Mouse (Mus musculus) frontal cortex, adult (tissue): ENCODE results near the gene Mnat1.
A peak's percentile ranks its signal among the peaks of the same experiment; 100 is the strongest.
"Not testable (repeated sequence)": the region's sequence is repeated elsewhere in the genome, so short reads cannot be mapped to it uniquely, and the experiment has no call there.

Experiments used
- ATAC-seq: cut with Nextera tagmentation; 2 replicates; pipeline ENCODE4 v1.9.2; 2017; ENCODE audit warnings: mild to moderate bottlenecking, moderate library complexity, mixed read lengths; ENCODE audit not compliant: low TSS enrichment

The Mnat1 gene

DNA sequence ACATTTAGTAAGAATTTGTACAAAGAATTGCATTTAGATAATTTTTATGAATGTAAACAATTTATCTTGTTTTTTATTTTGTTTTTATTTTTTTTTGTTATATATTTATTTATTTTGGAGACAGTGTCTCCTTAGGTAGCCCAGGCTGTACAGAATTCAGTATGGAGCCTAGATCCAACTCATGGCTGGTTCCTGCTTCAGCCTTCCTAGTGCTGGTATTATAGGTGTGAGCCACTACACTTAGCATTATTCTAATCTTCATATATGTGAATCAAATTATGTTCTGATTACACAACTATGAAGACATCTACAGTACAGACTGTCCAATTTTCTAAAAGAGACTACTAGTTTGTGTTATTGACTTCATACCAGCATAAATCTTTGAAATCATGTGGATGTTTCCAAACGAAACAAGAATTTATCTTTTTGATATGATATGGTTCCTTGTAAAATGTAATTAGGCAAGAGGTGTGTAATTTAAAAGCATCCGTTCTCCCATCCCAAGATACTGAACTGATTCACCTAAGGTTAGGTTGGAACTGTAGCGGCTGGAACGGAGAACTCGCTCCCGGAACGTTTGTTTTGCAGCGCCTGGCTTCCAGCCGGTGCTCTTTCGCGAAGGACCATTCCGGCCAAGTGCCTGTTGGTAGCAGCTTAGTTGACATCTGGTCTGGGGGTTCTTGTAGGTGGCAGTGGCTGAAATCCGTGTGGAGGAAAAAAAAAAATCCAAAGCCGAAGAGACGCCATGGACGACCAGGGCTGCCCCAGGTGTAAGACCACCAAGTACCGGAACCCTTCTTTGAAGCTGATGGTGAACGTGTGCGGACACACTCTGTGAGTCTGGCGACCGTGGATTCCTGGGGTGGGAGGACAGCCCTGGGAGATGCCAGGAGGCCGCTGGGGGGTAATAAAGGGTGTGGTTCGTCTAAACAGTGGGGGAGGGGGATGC, at the start of gene Mnat1:
TSS of gene Mnat1 (plus strand) at position 625 of the 949 bp plus-strand sequence.
- peak; percentile 97 for ATAC-seq

DNA sequence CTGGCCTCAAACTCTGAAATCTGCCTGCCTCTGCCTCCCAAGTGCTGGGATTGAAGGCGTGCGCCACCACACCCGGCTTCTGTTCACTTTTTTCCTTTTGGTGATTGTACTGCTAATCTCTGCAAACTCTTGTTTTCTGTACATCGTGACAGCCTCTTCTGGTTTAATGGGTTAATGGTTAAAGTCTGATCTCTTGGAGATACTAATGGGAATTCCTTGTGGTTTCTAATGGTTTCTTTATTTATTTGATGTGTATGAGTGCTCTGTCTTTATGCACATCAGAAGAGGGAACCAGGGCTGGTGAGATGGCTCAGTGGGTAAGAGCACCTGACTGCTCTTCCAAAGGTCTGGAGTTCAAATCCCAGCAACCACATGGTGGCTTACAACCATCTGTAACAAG, 41.7 kb upstream of the Mnat1 start:
- not testable (repeated sequence) for ATAC-seq

DNA sequence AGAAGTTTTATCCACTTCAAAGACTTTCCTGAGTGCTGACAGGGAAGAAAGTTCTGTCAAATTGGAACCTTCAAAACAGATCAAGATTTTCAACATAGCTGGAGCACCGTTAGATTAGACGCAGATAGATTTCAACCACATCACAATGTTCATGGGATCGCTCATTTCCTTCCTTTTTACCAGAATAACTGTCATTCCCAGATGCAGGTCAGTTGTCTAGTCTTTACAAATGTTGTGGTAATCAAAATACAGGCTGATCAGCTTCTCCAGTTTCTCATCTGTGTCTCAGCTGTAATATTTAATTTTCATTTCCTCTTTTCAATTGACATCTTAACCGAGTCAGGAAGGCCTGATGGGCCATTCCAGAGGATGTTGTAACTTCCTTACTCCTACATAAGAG, 39.7 kb upstream of the Mnat1 start:
- ATAC-seq: no peak

DNA sequence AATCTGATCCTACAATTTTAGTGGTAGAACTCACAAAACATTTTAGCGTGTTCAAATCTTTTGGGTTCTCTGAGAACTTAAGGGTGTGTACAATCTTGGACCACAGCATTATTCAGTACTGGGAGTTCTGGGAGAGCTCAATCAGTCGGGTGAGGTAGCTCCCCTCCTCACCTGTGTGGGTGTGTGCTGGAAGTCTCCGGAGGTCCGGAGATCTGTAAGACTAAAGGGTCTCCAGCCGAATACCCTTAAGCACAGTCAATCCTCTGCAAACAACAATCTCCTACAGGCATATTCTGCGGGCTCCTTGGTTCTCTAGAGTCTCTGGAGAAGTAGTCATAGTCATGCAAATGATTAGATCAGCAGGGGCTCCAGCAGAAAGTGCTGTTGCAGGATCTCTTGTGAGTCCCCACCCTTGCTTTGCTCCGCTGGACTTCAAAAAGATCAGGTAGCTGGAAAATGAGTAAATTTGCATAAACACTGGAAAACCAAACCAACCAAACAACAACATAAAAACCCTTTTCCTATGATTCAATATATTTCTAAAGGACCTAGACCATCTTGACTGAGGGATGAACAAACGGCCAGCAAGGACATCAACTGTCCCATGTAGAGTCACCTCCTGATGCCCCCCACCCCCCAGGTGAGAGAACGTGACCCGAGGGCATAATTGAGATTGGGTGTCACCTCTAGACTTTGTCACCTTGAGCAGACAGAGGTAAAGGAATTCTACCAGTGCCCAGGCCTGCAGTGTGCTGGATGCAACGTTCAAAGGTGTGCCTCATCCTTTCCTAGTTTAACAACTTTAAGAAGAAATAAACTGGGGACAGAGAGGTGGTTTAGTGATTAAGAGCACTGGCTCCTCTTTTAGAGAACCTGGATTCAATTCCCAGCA, 37.5 kb upstream of the Mnat1 start:
- no peak for ATAC-seq

GRCm38 (mm10) chr12:73087086-73087485, 36.4 kb upstream of the Mnat1 start:
- ATAC-seq: no peak

- no peak for ATAC-seq
Observed at GRCm38 (mm10) chr12:73088500-73088899, 35.0 kb upstream of the Mnat1 start.

DNA sequence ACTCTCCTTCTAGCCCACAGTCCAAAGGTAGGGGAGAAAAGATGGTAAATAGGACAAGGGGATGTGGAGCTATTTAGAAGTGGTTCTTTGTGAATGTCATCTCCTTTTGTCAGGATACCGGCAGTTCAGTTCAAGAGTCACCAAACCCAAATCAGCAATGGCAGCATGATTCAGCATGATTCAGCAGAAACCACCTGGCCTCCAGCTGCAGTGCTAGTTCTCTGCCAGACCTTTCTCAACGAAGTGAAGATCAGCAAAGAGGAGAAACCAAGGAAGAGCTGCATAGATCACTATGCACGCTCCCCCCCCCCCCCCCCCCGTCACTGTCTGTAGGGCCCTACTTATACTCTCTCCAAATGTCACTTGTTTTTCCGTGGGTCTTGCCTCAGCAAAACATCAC, 34.6 kb upstream of the Mnat1 start:
- ATAC-seq: no peak

- ATAC-seq: no peak
Observed at GRCm38 (mm10) chr12:73090672-73091335, 32.7 kb upstream of the Mnat1 start.

DNA sequence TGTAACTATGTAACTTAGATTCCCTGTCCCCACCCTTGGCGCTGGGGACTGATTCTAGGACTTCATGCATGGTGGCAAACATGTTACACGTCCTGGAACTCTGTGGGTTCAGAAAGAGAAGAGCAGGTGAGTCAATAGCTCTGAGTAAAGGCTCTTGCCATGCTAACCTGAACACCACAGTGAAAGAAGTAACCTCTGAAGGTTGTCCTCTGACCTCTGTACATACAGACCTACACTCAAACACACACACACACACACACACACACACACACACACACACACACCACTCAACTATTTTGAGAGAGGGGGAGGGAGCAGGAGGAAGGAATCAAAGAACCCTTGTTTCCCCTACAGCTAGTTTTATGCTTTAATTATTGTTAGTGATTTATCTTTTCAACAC, 29.3 kb upstream of the Mnat1 start:
- ATAC-seq: no peak

DNA sequence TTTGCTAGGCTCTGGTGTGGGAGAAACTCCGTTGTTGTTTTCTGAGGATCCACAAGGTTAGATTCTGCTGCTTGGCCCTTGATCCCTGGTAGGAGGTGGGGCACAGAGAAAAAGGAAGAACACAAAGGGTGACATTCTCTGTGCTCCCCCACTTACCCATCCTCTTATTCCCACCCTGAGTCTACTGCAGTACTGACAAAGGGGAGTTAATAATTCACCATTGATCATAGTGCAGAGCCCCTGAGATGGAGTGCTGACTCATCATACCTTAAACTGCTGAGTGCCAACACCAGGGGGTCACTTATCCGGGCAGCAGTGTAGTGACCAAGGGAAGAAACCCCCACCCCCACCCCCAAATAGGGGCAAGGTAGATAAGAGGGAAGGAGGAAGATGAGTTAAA, 28.9 kb upstream of the Mnat1 start:
- ATAC-seq: no peak

GRCm38 (mm10) chr12:73096177-73096576, 27.3 kb upstream of the Mnat1 start:
- not testable (repeated sequence) for ATAC-seq

DNA sequence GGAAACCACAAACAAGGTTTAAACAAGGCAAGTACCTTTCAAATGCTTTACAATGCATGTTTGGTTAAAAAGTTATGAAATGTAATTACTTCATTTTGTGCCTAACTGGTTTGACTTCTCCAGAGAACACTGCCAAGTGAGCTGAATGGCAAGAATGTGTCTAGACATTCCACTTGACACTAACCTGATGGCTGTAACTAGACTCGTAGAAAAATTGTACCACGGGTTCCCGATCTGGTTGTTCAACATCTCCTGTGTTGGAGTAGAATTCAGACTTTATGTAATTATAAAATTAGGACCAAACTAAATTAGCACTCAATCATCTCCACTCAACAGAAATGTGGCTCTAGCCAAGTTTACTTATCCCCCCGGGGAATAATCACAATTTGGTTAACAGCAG, 24.9 kb upstream of the Mnat1 start:
- ATAC-seq: no peak

GRCm38 (mm10) chr12:73103713-73104112, 19.8 kb upstream of the Mnat1 start:
- no peak for ATAC-seq

- ATAC-seq: no peak
Observed at GRCm38 (mm10) chr12:73107821-73108220, 15.7 kb upstream of the Mnat1 start.

DNA sequence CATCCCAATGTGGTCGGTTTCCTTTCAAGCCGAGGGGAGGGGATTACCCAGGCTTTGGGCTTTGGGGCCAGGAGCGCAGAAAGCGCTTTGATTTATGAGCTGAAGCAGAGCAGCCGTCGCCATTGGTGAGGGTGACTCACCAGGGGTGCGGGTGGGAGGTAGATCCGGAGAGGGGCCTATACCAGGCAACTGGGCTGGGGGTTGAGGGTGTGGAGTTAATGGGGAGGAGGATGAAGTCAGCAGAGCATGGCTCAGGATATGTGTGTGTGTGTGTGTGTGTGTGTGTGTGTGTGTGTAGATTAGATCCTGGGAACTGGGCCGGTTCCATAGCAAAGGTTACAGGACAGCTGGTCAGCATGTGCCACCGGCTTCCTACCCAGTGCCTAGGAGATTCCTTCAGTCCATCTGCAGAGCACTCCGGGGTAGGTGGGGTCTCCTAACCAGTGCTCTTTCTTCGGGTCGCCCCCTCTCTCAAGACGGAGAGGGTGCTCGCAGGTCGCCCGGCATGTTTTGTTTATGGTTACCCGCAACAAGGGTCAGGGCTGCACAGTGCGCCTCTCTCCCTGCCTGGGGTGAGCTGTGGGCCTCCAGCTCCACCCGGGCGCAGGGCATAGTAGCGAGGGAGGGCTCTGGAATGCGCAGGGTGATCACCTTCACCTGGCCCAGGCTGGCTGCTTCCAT, 12.9 kb upstream of the Mnat1 start:
- no peak for ATAC-seq

- ATAC-seq: 0 out of 2 replicates have a peak, but pooled peaks have one; percentile 5
Observed at GRCm38 (mm10) chr12:73111561-73112325, 11.8 kb upstream of the Mnat1 start.

- ATAC-seq: peak; percentile 64
Observed at GRCm38 (mm10) chr12:73112326-73113087, 11.0 kb upstream of the Mnat1 start.

DNA sequence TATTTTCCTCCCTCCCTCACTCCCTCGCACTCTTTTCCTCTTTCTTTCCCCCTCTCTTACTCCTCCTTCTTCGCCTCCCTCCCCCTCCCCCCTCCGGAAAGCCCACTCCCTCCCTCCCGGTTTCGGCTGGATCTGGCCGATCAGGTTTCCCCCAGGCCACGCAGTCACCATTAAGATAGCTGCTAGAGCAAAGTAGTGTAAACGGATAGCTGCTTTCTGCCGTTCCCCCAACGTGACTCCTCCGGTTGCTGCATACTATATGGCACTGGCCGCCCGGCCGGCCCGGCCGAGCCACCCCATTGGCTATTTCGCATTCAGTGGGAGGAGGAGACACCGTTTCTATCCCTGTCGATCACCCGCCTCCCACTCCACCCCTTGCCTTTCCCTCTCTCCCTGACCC, 10.3 kb upstream of the Mnat1 start, which contains the start of gene Six4:
TSS of gene Six4 (minus strand) at position 261 of the 400 bp plus-strand sequence.
- peak; percentile 85 for ATAC-seq

DNA sequence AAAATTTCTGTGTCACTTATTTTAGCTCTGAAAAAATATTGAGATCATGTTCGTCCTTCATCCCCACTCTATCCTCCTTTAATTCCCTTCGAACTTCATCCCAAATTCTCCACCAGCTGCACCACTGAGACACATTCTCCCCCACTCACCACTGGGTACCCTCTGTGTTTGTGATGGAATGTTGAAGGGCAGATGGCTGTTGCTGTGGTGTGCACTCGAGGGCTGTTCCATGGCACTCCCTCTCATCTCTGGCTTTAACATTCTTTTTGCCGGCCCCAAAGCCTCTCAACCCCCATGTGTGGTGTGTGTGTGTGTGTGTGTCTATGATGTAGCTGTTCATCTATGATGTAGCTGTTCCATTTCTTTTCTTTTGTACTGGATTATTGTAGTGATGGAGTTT, 1.7 kb downstream of the Mnat1 start:
- ATAC-seq: no peak

DNA sequence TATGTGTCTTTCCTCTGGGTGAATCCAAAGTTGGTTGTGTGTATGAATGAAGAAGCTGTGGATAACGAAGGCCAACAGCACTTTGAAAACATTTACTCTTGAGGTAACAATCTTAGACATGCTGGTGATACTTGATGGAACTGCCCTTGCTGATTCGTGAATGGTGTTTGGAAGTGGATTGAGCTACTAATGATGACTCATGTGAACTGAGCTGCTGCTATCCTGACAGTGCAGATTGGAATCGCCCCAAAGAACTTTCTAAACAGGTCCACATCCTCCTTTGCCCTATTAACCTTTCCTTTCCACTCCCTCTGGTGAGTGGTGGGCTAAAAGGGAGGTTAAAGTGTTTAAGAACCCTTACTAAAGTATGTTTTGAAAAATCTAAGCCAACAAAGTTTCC, 17.2 kb downstream of the Mnat1 start:
- ATAC-seq: no peak
